Comparison of ENCODE assay signal across 19 mouse cellular contexts in the genomic region with DNA sequence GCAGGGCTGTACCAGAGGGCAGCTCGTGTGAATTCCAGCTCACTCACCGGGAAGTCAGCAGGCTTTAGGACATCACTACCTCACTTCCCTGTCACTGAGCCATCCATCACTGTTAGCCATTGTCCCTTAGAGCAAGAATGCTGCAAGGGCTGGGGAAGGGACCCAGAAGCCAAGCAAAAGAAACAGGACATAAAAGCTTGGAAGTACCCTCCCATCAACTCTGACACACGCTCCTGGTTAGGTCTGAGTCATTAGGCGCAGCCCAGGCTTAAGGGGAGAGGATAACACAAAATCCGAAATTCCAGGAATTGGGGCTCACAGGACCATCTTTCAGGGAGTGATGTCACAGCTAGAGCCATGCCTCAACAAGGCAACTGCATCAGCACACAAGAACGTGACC.
DNase-seq lines count a peak whose midpoint lies in the region; ATAC-seq and TF ChIP-seq lines count a peak whose summit lies in the region.
"Had no signal": no experiment of that assay in that cellular context is flagged by ENCODE, and none has a peak within 500 bp of the region (broad histone marks: within the 10 kb centered on the region; RNA-seq: fewer than 3 reads in every experiment).

No protein-coding gene starts in this region.

- no peaks in the 10 kb centered on the region for H3K9me3 ChIP-seq in kidney, embryonic 15.5 days (replicated peaks)
- no peaks in the 10 kb centered on the region for H3K9me3 ChIP-seq in ES-E14 (ENCODE audit: control insufficient read depth, insufficient read depth, low read depth, low read length)
- H3K9me3 ChIP-seq in stomach, embryonic 15.5 days = no peaks in the 10 kb centered on the region
- H3K9me3 ChIP-seq: forebrain, embryonic 10.5 days; heart, embryonic 12.5 days; hindbrain, embryonic 13.5 days; limb, embryonic 15.5 days; midbrain, embryonic 15.5 days had no signal

- intact Hi-C loops in heart, postnatal 10 days (cut with DNase I) = loop anchor here (5.0 kb wide), 2 partner anchors 373 to 488 kb away; no protein-coding TSS in a partner anchor
- intact Hi-C loops in left cerebral cortex, postnatal 14 days (cut with DNase I) = loop anchor here (5.0 kb wide), 3 partner anchors 488 to 583 kb away; a partner anchor contains a TSS

- no peaks in the 10 kb centered on the region for H3K27me3 ChIP-seq in kidney, embryonic 15.5 days
- H3K27me3 ChIP-seq in stomach, embryonic 15.5 days (replicated peaks) = no peaks in the 10 kb centered on the region
- H3K27me3 ChIP-seq: heart, embryonic 12.5 days; limb, embryonic 15.5 days had no signal

- WGBS in kidney, embryonic 15.5 days = 57% methylated on average over 6 of the region's 6 CpGs
- WGBS in stomach, embryonic 15.5 days = 52% methylated on average over 6 of the region's 6 CpGs

- H3K9ac ChIP-seq in kidney, embryonic 15.5 days = no peak overlapping the region
- H3K9ac ChIP-seq in ES-E14 (ENCODE audit: insufficient read depth, low read depth, low read length, poor library complexity, severe bottlenecking) = peak overlapping the region; percentile 19; the same call in 1 of the 2 replicates
- no peak overlapping the region for H3K9ac ChIP-seq in stomach, embryonic 15.5 days
- H3K9ac ChIP-seq: heart, embryonic 12.5 days; hindbrain, embryonic 13.5 days; limb, embryonic 15.5 days; midbrain, embryonic 15.5 days had no signal

- DNase-seq in heart, adult 11 months = peak; percentile 85
- no peak for DNase-seq in heart, postnatal 10 days
- no peak for DNase-seq in kidney, adult 18-20 months
- DNase-seq in ES-E14 (ENCODE audit: low read depth, low spot score) = no peak
- DNase-seq in urinary bladder, postnatal 14 days (ENCODE audit: low spot score) = no peak
- DNase-seq in left cerebral cortex, postnatal 14 days (ENCODE audit: low spot score in 2 of 2) = no peak
- DNase-seq: cerebellum, adult 2 months; gastrocnemius, postnatal 10 days; kidney, adult 11 months; kidney, postnatal 14 days; retina, postnatal 1 day; right cerebral cortex, postnatal 4 days had no signal

- ATAC-seq in kidney, embryonic 15.5 days (replicated peaks; ENCODE audit: low FRiP score) = no peak
- ATAC-seq in stomach, embryonic 15.5 days (ENCODE audit: insufficient read depth, low FRiP score, low read depth) = no peak
- ATAC-seq: midbrain, embryonic 15.5 days had no signal

- peaks cover 72% of the 10 kb centered on the region for H3K4me1 ChIP-seq in kidney, embryonic 15.5 days
- H3K4me1 ChIP-seq in ES-E14 (ENCODE audit: control insufficient read depth in 2 of 2, insufficient read depth in 2 of 2, low read length in 2 of 2, poor library complexity in 1 of 2) = peaks cover 5 to 44% of the 10 kb centered on the region in 2 experiments
- peaks cover 52% of the 10 kb centered on the region for H3K4me1 ChIP-seq in stomach, embryonic 15.5 days

- in situ Hi-C loops in ES-E14 (cut with MboI; ENCODE audit: low sequenced_read_pairs in 2 of 2, unreplicated experiment in 2 of 2) = no loop called here

- no peak overlapping the region for H3K4me2 ChIP-seq in kidney, embryonic 15.5 days
- no peak overlapping the region for H3K4me2 ChIP-seq in stomach, embryonic 15.5 days
- H3K4me2 ChIP-seq: heart, embryonic 12.5 days; hindbrain, embryonic 13.5 days; limb, embryonic 15.5 days; midbrain, embryonic 15.5 days had no signal

- H3K27ac ChIP-seq in kidney, embryonic 15.5 days = 0 out of 2 replicates have a peak overlapping the region, but pooled peaks have one; percentile 37
- H3K27ac ChIP-seq in ES-E14 (ENCODE audit: insufficient read depth, low read depth, low read length, poor library complexity, severe bottlenecking) = peak overlapping the region; percentile 46
- peak overlapping the region; percentile 52; the same call in 1 of the 2 replicates for H3K27ac ChIP-seq in stomach, embryonic 15.5 days
- H3K27ac ChIP-seq: forebrain, embryonic 10.5 days; hindbrain, embryonic 13.5 days; limb, embryonic 15.5 days; midbrain, embryonic 15.5 days had no signal

- no peaks in the 10 kb centered on the region for H3K36me3 ChIP-seq in kidney, embryonic 15.5 days
- H3K36me3 ChIP-seq in ES-E14 (ENCODE audit: control insufficient read depth, insufficient read depth, low read length, poor library complexity, severe bottlenecking) = no peaks in the 10 kb centered on the region
- no peaks in the 10 kb centered on the region for H3K36me3 ChIP-seq in stomach, embryonic 15.5 days
- H3K36me3 ChIP-seq: forebrain, embryonic 10.5 days; heart, embryonic 12.5 days; hindbrain, embryonic 13.5 days; limb, embryonic 15.5 days; midbrain, embryonic 15.5 days had no signal

- no peak overlapping the region for H3K4me3 ChIP-seq in kidney, embryonic 15.5 days (replicated peaks)
- no peak overlapping the region for H3K4me3 ChIP-seq in ES-E14 (ENCODE audit: insufficient read depth in 1 of 2, low read depth in 1 of 2, low read length in 2 of 2, poor library complexity in 1 of 2, severe bottlenecking in 1 of 2)
- H3K4me3 ChIP-seq in stomach, embryonic 15.5 days (replicated peaks) = no peak overlapping the region
- H3K4me3 ChIP-seq: forebrain, embryonic 10.5 days; heart, embryonic 12.5 days; hindbrain, embryonic 13.5 days; limb, embryonic 15.5 days; midbrain, embryonic 15.5 days had no signal

TF ChIP-seq in ES-E14, 5 proteins besides CTCF, POLR2A, EP300 and RAD21:
- TF ChIP-seq ZNF384 (IDR thresholded peaks at IDR 0.05; ENCODE audit: low read depth, low read length) (no peak), HCFC1 (IDR thresholded peaks at IDR 0.05; ENCODE audit: borderline replicate concordance, insufficient read depth, low read length) (no peak), CHD2 (IDR thresholded peaks at IDR 0.05; ENCODE audit: low read depth, low read length) (no peak), MAFK (IDR thresholded peaks at IDR 0.05; ENCODE audit: insufficient read depth, low read depth, low read length) (no peak), ZC3H11A (IDR thresholded peaks at IDR 0.05; ENCODE audit: borderline replicate concordance, low read depth, low read length) (no peak)
